Comparison of ENCODE assay signal across 8 mouse cellular contexts in genomic region chr4:133583690-133584058, GRCm38 (mm10). TPM values are rescaled to one million over a fixed set of nuclear protein-coding genes. Genes with fewer than 3 reads are reported as not detected.
DNase-seq lines count a peak whose midpoint lies in the region; ATAC-seq and TF ChIP-seq lines count a peak whose summit lies in the region.

No protein-coding gene starts in this region.

- H3K4me2 ChIP-seq in heart, embryonic 12.5 days: peak overlapping the region; percentile 100
- H3K4me2 ChIP-seq in forebrain, embryonic 14.5 days (ENCODE audit: low read length): peak overlapping the region; percentile 100
- H3K4me2 ChIP-seq in liver, embryonic 16.5 days (ENCODE audit: low read depth, low read length): peak overlapping the region; percentile 87

- 57% methylated on average over 6 of the region's 6 CpGs for WGBS in heart, embryonic 12.5 days
- 65% methylated on average over 6 of the region's 6 CpGs for WGBS in forebrain, embryonic 14.5 days
- 51% methylated on average over 6 of the region's 6 CpGs for WGBS in liver, embryonic 16.5 days (ENCODE audit: insufficient replicate concordance)

- no peak for DNase-seq in heart, postnatal 4 days
- DNase-seq in forebrain, embryonic 14.5 days (ENCODE audit: low spot score): no peak
- DNase-seq in Muller cell, postnatal 12 days (ENCODE audit: inconsistent ontology term): no peak
- no peak for DNase-seq in layer of hippocampus, adult 11-12 months (ENCODE audit: low spot score)
- DNase-seq in right cerebral cortex, postnatal 36 days (ENCODE audit: low spot score in 2 of 2): no peak

- no peak for TF ChIP-seq CTCF in E14TG2a.4 (conservative IDR thresholded peaks at IDR 0.05; ENCODE audit: low read length)

- ATAC-seq in heart, embryonic 12.5 days (ENCODE audit: insufficient number of reproducible peaks, low FRiP score): 0 out of 2 replicates have a peak, but pooled peaks have one; percentile 24
- no peak for ATAC-seq in forebrain, embryonic 14.5 days
- ATAC-seq in liver, embryonic 16.5 days (ENCODE audit: low read depth): peak; percentile 24

- no peaks in the 10 kb centered on the region for H3K27me3 ChIP-seq in heart, embryonic 12.5 days (replicated peaks)
- no peaks in the 10 kb centered on the region for H3K27me3 ChIP-seq in E14TG2a.4 (ENCODE audit: insufficient read depth, low read length)
- no peaks in the 10 kb centered on the region for H3K27me3 ChIP-seq in forebrain, embryonic 14.5 days (replicated peaks; ENCODE audit: control insufficient read depth, insufficient read depth, low read length)
- no peaks in the 10 kb centered on the region for H3K27me3 ChIP-seq in liver, embryonic 16.5 days (ENCODE audit: control insufficient read depth, insufficient read depth, low read depth, low read length)

- H3K27ac ChIP-seq in heart, embryonic 12.5 days (ENCODE audit: poor library complexity, severe bottlenecking): peak overlapping the region; percentile 72
- H3K27ac ChIP-seq in forebrain, embryonic 14.5 days (ENCODE audit: low read depth, low read length): peak overlapping the region; percentile 74; the same call in 1 of the 2 replicates
- H3K27ac ChIP-seq in liver, embryonic 16.5 days (ENCODE audit: low read length): peak overlapping the region; percentile 72

- no peaks in the 10 kb centered on the region for H3K9me3 ChIP-seq in heart, embryonic 12.5 days (replicated peaks)
- no peaks in the 10 kb centered on the region for H3K9me3 ChIP-seq in E14TG2a.4 (ENCODE audit: low read length)
- no peaks in the 10 kb centered on the region for H3K9me3 ChIP-seq in forebrain, embryonic 14.5 days (replicated peaks; ENCODE audit: control insufficient read depth, low read length)
- H3K9me3 ChIP-seq in liver, embryonic 16.5 days (replicated peaks; ENCODE audit: control insufficient read depth, low read length): no peaks in the 10 kb centered on the region

- peaks cover 68% of the 10 kb centered on the region for H3K36me3 ChIP-seq in heart, embryonic 12.5 days
- peaks cover 80% of the 10 kb centered on the region for H3K36me3 ChIP-seq in E14TG2a.4 (ENCODE audit: insufficient read depth, low read length)
- H3K36me3 ChIP-seq in forebrain, embryonic 14.5 days (ENCODE audit: control insufficient read depth, insufficient read depth, low read length): peaks cover 65% of the 10 kb centered on the region
- peaks cover 16% of the 10 kb centered on the region; the same call in 1 of the 2 replicates for H3K36me3 ChIP-seq in liver, embryonic 16.5 days (ENCODE audit: control insufficient read depth, insufficient read depth)

- peak overlapping the region; percentile 90 for H3K9ac ChIP-seq in heart, embryonic 12.5 days
- H3K9ac ChIP-seq in forebrain, embryonic 14.5 days (ENCODE audit: low read length): peak overlapping the region; percentile 89
- H3K9ac ChIP-seq in liver, embryonic 16.5 days (ENCODE audit: low read depth, low read length): peak overlapping the region; percentile 83

- H3K4me1 ChIP-seq in heart, embryonic 12.5 days (replicated peaks): peaks cover 15% of the 10 kb centered on the region
- H3K4me1 ChIP-seq in E14TG2a.4 (replicated peaks; ENCODE audit: low read depth, low read length): peaks cover 58% of the 10 kb centered on the region
- H3K4me1 ChIP-seq in forebrain, embryonic 14.5 days (ENCODE audit: control insufficient read depth, insufficient read depth, low read length): peaks cover 10% of the 10 kb centered on the region; the same call in 1 of the 2 replicates
- peaks cover 13% of the 10 kb centered on the region for H3K4me1 ChIP-seq in liver, embryonic 16.5 days (ENCODE audit: control insufficient read depth, low read depth, low read length)

- peak overlapping the region; percentile 98 for H3K4me3 ChIP-seq in heart, embryonic 12.5 days
- H3K4me3 ChIP-seq in E14TG2a.4 (replicated peaks; ENCODE audit: low read length): peak overlapping the region; percentile 97
- peak overlapping the region; percentile 88 for H3K4me3 ChIP-seq in forebrain, embryonic 14.5 days (ENCODE audit: low read depth, low read length)
- peak overlapping the region; percentile 85 for H3K4me3 ChIP-seq in liver, embryonic 16.5 days (ENCODE audit: low read depth, low read length)

RNA-seq across cellular contexts. Expression of gene Gpn2, which starts 0.5 kb away (rescaled TPM):
- 11.2 and 12.2 TPM in 2 replicates for polyA plus RNA-seq in heart, embryonic 12.5 days (2016; fragmentation: Nextera tagmentation; extraction: Ambion mirVana)
- total RNA-seq in heart, postnatal 4 days (2021): 10 to 100 TPM; 11.0 to 11.1 TPM
- 29.3 and 30.1 TPM in 2 replicates for polyA plus RNA-seq in forebrain, embryonic 14.5 days (2014; fragmentation: Nextera tagmentation; extraction: Ambion mirVana)
- 6.5 and 8.6 TPM in 2 replicates for polyA plus RNA-seq in liver, embryonic 16.5 days (2015; fragmentation: Nextera tagmentation; extraction: Ambion mirVana)

RNA-seq across cellular contexts. Expression of gene Gpatch3, which starts 9.1 kb away (rescaled TPM):
- polyA plus RNA-seq in heart, embryonic 12.5 days (2016; fragmentation: Nextera tagmentation; extraction: Ambion mirVana): 6.0 and 6.9 TPM in 2 replicates
- total RNA-seq in heart, postnatal 4 days (2021): 1 to 10 TPM; 5.2 to 6.0 TPM
- polyA plus RNA-seq in forebrain, embryonic 14.5 days (2014; fragmentation: Nextera tagmentation; extraction: Ambion mirVana): 6.5 and 6.6 TPM in 2 replicates
- 2.9 and 3.2 TPM in 2 replicates for polyA plus RNA-seq in liver, embryonic 16.5 days (2015; fragmentation: Nextera tagmentation; extraction: Ambion mirVana)

RNA-seq across cellular contexts. Expression of gene Sfn, which starts 18.3 kb away (rescaled TPM):
- polyA plus RNA-seq in heart, embryonic 12.5 days (2016; fragmentation: Nextera tagmentation; extraction: Ambion mirVana): 0.76 and 1.4 TPM in 2 replicates
- total RNA-seq in heart, postnatal 4 days (2021): 1 to 10 TPM; 1.3 to 1.4 TPM
- polyA plus RNA-seq in forebrain, embryonic 14.5 days (2014; fragmentation: Nextera tagmentation; extraction: Ambion mirVana): 0.84 and 1.1 TPM in 2 replicates
- polyA plus RNA-seq in liver, embryonic 16.5 days (2015; fragmentation: Nextera tagmentation; extraction: Ambion mirVana): 0.27 and 0.61 TPM in 2 replicates

RNA-seq across cellular contexts. Expression of gene Nr0b2, which starts 30.5 kb away (rescaled TPM):
- 9.9 and 10.5 TPM in 2 replicates for polyA plus RNA-seq in heart, embryonic 12.5 days (2016; fragmentation: Nextera tagmentation; extraction: Ambion mirVana)
- total RNA-seq in heart, postnatal 4 days (2021): 10 to 100 TPM in 1 of 2 experiments, 1 to 10 TPM in 1; 8.0 to 11.5 TPM
- not detected in 2 replicates for polyA plus RNA-seq in forebrain, embryonic 14.5 days (2014; fragmentation: Nextera tagmentation; extraction: Ambion mirVana)
- 0.49 and 0.90 TPM in 2 replicates for polyA plus RNA-seq in liver, embryonic 16.5 days (2015; fragmentation: Nextera tagmentation; extraction: Ambion mirVana)

RNA-seq across cellular contexts. Expression of gene Nudc, which starts 37.9 kb away (rescaled TPM):
- 261 and 273 TPM in 2 replicates for polyA plus RNA-seq in heart, embryonic 12.5 days (2016; fragmentation: Nextera tagmentation; extraction: Ambion mirVana)
- 10 to 100 TPM; 89.3 to 90.2 TPM for total RNA-seq in heart, postnatal 4 days (2021)
- 139 and 181 TPM in 2 replicates for polyA plus RNA-seq in forebrain, embryonic 14.5 days (2014; fragmentation: Nextera tagmentation; extraction: Ambion mirVana)
- polyA plus RNA-seq in liver, embryonic 16.5 days (2015; fragmentation: Nextera tagmentation; extraction: Ambion mirVana): 93.7 and 98.3 TPM in 2 replicates
